Mouse (Mus musculus) ES-E14 (cell line): Measurements from ENCODE around the gene Gstm4. TPM values are rescaled to one million over a fixed set of nuclear protein-coding genes. Genes with fewer than 3 reads are reported as not detected.

Experiments
- DNase-seq: peaks from one replicate; pipeline ENCODE4 v3.0.0-alpha.2; 2013; ENCODE audit warnings: low read depth, low spot score
- H3K27ac ChIP-seq: 2 replicates; pipeline ENCODE4 v1.5.1; 2012; ENCODE audit warnings: low read depth, mild to moderate bottlenecking, low read length, moderate library complexity, mixed read lengths; ENCODE audit not compliant: poor library complexity, insufficient read depth, severe bottlenecking
- H3K36me3 ChIP-seq: 2 replicates; pipeline ENCODE4 v1.6.1; 2012; ENCODE audit warnings: mild to moderate bottlenecking, low read length, moderate library complexity, mixed read lengths; ENCODE audit not compliant: control insufficient read depth, poor library complexity, insufficient read depth, severe bottlenecking
- H3K4me1 ChIP-seq, 2 experiments: fragments of 150-350 bp in 1 of 2; sonication (generic) in 1 of 2; 2 replicates each; pipeline ENCODE4 v1.6.1; 2012; ENCODE audit warnings: low read length in 2 of 2, mild to moderate bottlenecking in 1 of 2, mixed read lengths in 1 of 2; ENCODE audit not compliant: control insufficient read depth in 2 of 2, insufficient read depth in 2 of 2, poor library complexity in 1 of 2
- H3K4me3 ChIP-seq, 2 experiments: fragments of 150-350 bp in 1 of 2; sonication (generic) in 1 of 2; 2 replicates each; pipeline ENCODE4 v1.5.1; 2012; ENCODE audit warnings: low read length in 2 of 2, low read depth in 1 of 2, mild to moderate bottlenecking in 1 of 2, mixed read lengths in 1 of 2; ENCODE audit not compliant: insufficient read depth in 1 of 2, poor library complexity in 1 of 2, severe bottlenecking in 1 of 2
- H3K9ac ChIP-seq: 2 replicates; pipeline ENCODE4 v1.6.1; 2012; ENCODE audit warnings: low read depth, mild to moderate bottlenecking, low read length, mixed read lengths; ENCODE audit not compliant: poor library complexity, insufficient read depth, severe bottlenecking
- H3K9me3 ChIP-seq: fragments of 150-350 bp; sonication (generic); 2 replicates; pipeline ENCODE4 v1.6.1; 2012; ENCODE audit warnings: low read depth, mild to moderate bottlenecking, low read length; ENCODE audit not compliant: control insufficient read depth, insufficient read depth
- CHD2 ChIP-seq: IDR thresholded peaks from 2 replicates; pipeline ENCODE4 v1.6.1; 2014; ENCODE audit warnings: mild to moderate bottlenecking, low read depth, low read length, inconsistent platforms
- HCFC1 ChIP-seq: IDR thresholded peaks from 2 replicates; pipeline ENCODE4 v1.6.1; 2012; ENCODE audit warnings: low read length, inconsistent platforms, borderline replicate concordance; ENCODE audit not compliant: insufficient read depth
- MAFK ChIP-seq: IDR thresholded peaks from 2 replicates; pipeline ENCODE4 v1.6.1; 2014; ENCODE audit warnings: mild to moderate bottlenecking, low read depth, low read length, inconsistent platforms; ENCODE audit not compliant: insufficient read depth
- ZC3H11A ChIP-seq: IDR thresholded peaks from 2 replicates; pipeline ENCODE4 v1.6.1; 2012; ENCODE audit warnings: low read depth, mild to moderate bottlenecking, inconsistent platforms, low read length, borderline replicate concordance
- ZNF384 ChIP-seq: IDR thresholded peaks from 2 replicates; pipeline ENCODE4 v1.6.1; 2012; ENCODE audit warnings: low read depth, low read length, inconsistent platforms
- in situ Hi-C, 2 experiments: fragments of 600-800 bp; cut with MboI; formaldehyde crosslinking; loops; one replicate each; pipeline ENCODE4 v1.15.1; 2025; ENCODE audit warnings: low sequenced_read_pairs in 2 of 2, inconsistent platforms in 1 of 2; ENCODE audit not compliant: unreplicated experiment in 2 of 2
- total RNA-seq: library from RNA; depleted of rRNA; stranded (reverse); fragments of 300-350 nt; gene quantifications from 2 replicates; pipeline ENCODE4 v1.2.3, GENCODE M21; 2012

Gstm4 gene
- total RNA-seq, 1 experiment, result 4.3 TPM

GRCm38 (mm10) chr3:108092030-108092429 is 47.3 kb upstream of the Gstm4 start:
- H3K4me3 ChIP-seq, result no peak overlapping the region
- TF ChIP-seq ZC3H11A, result no peak
- TF ChIP-seq MAFK, result no peak
- no peak for TF ChIP-seq CHD2
- no peak for TF ChIP-seq ZNF384
- no peak for TF ChIP-seq HCFC1
- H3K9me3 ChIP-seq, result no peaks in the 10 kb centered on the region
- peaks cover 4 to 13% of the 10 kb centered on the region in 2 experiments; a peak in 2 of 4 replicates for H3K4me1 ChIP-seq
- no peak overlapping the region for H3K9ac ChIP-seq
- DNase-seq, result no peak
- no peak overlapping the region for H3K27ac ChIP-seq
- in situ Hi-C loops, result no loop called here
- H3K36me3 ChIP-seq, result no peaks in the 10 kb centered on the region; the same call in 1 of the 2 replicates

- TF ChIP-seq CHD2 (no peak), ZNF384 (no peak), HCFC1 (no peak), ZC3H11A (no peak), MAFK (no peak)
- H3K9ac ChIP-seq, result no peak overlapping the region
- peaks cover 4 to 13% of the 10 kb centered on the region in 2 experiments; a peak in 2 of 4 replicates for H3K4me1 ChIP-seq
- in situ Hi-C loops, result no loop called here
- H3K9me3 ChIP-seq, result no peaks in the 10 kb centered on the region
- H3K36me3 ChIP-seq, result no peaks in the 10 kb centered on the region; the same call in 1 of the 2 replicates
- DNase-seq, result no peak
- H3K4me3 ChIP-seq, result no peak overlapping the region
- H3K27ac ChIP-seq, result no peak overlapping the region
Observed at GRCm38 (mm10) chr3:108090561-108090960, 45.9 kb upstream of the Gstm4 start.

- Histone ChIP-seq H3K36me3 (no peaks in the 10 kb centered on the region), H3K4me3 (no peak overlapping the region), H3K9me3 (no peaks in the 10 kb centered on the region), H3K9ac (no peak overlapping the region), H3K4me1 (peaks cover 4 to 14% of the 10 kb centered on the region in 2 experiments; a peak in 2 of 4 replicates), H3K27ac (no peak overlapping the region)
- DNase-seq, result no peak
- TF ChIP-seq HCFC1 (no peak), ZC3H11A (no peak), ZNF384 (no peak), MAFK (no peak), CHD2 (no peak)
- in situ Hi-C loops, result no loop called here
Observed at GRCm38 (mm10) chr3:108089916-108090315, 45.2 kb upstream of the Gstm4 start.

GRCm38 (mm10) chr3:108088842-108089380 is 44.2 kb upstream of the Gstm4 start:
- Histone ChIP-seq H3K36me3 (no peaks in the 10 kb centered on the region; the same call in 1 of the 2 replicates), H3K27ac (no peak overlapping the region), H3K4me3 (no peak overlapping the region), H3K9ac (no peak overlapping the region), H3K9me3 (no peaks in the 10 kb centered on the region), H3K4me1 (peaks cover 4 to 19% of the 10 kb centered on the region in 2 experiments; a peak in 2 of 4 replicates)
- DNase-seq, result no peak
- in situ Hi-C loops, result no loop called here
- TF ChIP-seq ZC3H11A (no peak), MAFK (no peak), HCFC1 (no peak), ZNF384 (no peak), CHD2 (no peak)

GRCm38 (mm10) chr3:108087329-108087728 is 42.6 kb upstream of the Gstm4 start:
- peaks cover 4 to 19% of the 10 kb centered on the region in 2 experiments; a peak in 2 of 4 replicates for H3K4me1 ChIP-seq
- DNase-seq, result no peak
- no peaks in the 10 kb centered on the region; the same call in 1 of the 2 replicates for H3K36me3 ChIP-seq
- peak overlapping the region; percentile 30; the same call in 1 of the 2 replicates for H3K9ac ChIP-seq
- H3K9me3 ChIP-seq, result no peaks in the 10 kb centered on the region
- H3K4me3 ChIP-seq, result peak overlapping the region; percentile 79 to 84; a peak in 3 of 4 replicates
- in situ Hi-C loops, result no loop called here
- no peak overlapping the region for H3K27ac ChIP-seq
- TF ChIP-seq ZNF384 (no peak), HCFC1 (no peak), ZC3H11A (no peak)
